Mouse (Mus musculus): ENCODE results near the gene Dph5. TPM values are rescaled to one million over a fixed set of nuclear protein-coding genes. Genes with fewer than 3 reads are reported as not detected.

Gene Dph5
- polyA plus RNA-seq, 1 experiment from 2014 or later, result 31.0 TPM

GRCm38 (mm10) chr3:115946272-115946671 is 58.6 kb downstream of the Dph5 start:
- WGBS, result 98% methylated on average over 8 of the region's 8 CpGs
- H3K4me1 ChIP-seq, result peaks cover 5% of the 10 kb centered on the region; the same call in 1 of the 2 replicates
- DNase-seq (ENCODE audit: low spot score), result no peak

GRCm38 (mm10) chr3:115949220-115949920 is 61.7 kb downstream of the Dph5 start:
- no peak overlapping the region for H3K27ac ChIP-seq (replicated peaks)
- H3K36me3 ChIP-seq, result peaks cover 73% of the 10 kb centered on the region
- peaks cover 10% of the 10 kb centered on the region; the same call in 1 of the 2 replicates for H3K4me1 ChIP-seq
- 87% methylated on average over 3 of the region's 3 CpGs for WGBS
- no peak overlapping the region for H3K4me3 ChIP-seq
- no peak for DNase-seq (ENCODE audit: low spot score)
- no peaks in the 10 kb centered on the region for H3K9me3 ChIP-seq (replicated peaks)
- no peaks in the 10 kb centered on the region for H3K27me3 ChIP-seq (ENCODE audit: low read depth, poor library complexity, severe bottlenecking)

More at GRCm38 (mm10) chr3:115946272-115946671, 58.6 kb downstream of the Dph5 start:
- Histone ChIP-seq H3K9me3 (replicated peaks) (no peaks in the 10 kb centered on the region), H3K27me3 (ENCODE audit: low read depth, poor library complexity, severe bottlenecking) (no peaks in the 10 kb centered on the region), H3K4me3 (no peak overlapping the region), H3K36me3 (peaks cover 74% of the 10 kb centered on the region), H3K27ac (replicated peaks) (no peak overlapping the region)

DNA sequence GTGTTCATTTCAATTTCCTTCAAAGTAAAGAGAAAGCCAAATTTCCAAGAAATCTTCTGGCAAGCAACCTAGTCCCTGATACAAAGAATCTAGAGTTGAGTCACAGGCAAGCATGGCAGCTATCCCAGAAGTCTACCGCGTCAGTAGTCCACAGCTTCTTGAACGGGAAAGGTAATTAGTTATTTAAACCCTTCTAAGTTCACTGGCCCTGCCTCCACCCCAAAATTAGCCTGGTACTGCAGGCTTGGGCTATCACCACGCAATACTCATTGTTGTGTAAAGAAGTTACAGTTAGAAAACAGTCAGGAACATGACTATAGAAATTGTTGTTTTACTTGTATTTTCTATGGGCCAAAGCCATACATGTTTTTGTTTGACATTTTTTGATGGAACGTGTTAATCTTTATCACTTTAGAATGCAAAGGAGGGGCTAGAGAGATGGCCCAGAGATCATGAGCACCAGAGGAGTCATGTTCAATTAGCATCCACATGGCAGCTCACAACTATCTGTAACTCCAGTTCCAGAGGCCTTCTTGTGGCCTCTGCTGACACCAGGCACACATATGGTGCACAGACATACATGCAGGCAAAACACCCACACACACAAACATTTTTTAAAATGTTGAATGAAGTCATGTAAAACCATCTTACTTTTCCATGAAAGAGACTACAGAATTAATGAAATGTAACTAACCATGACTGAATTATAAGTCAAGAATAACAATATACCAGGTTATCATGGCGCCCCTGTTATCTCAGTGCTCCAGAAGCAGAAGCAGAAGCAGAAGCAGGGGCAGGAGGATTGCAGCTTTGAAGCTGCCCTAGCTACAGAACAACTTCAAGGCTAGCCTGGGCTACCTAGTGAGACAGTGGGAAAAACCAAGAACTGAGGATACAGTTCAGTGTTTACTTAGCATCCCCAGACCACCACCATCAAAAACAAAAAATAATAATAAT is 62.6 kb downstream of the Dph5 start:
- DNase-seq (ENCODE audit: low spot score), result no peak
- Histone ChIP-seq H3K36me3 (peaks cover 73% of the 10 kb centered on the region), H3K9me3 (replicated peaks) (no peaks in the 10 kb centered on the region), H3K27ac (replicated peaks) (no peak overlapping the region), H3K4me3 (no peak overlapping the region), H3K4me1 (peaks cover 10% of the 10 kb centered on the region; the same call in 1 of the 2 replicates), H3K27me3 (ENCODE audit: low read depth, poor library complexity, severe bottlenecking) (no peaks in the 10 kb centered on the region)
- WGBS, result 94% methylated on average over 6 of the region's 6 CpGs

GRCm38 (mm10) chr3:115951221-115951620 is 63.6 kb downstream of the Dph5 start:
- Histone ChIP-seq H3K9me3 (replicated peaks) (no peaks in the 10 kb centered on the region), H3K36me3 (peaks cover 75% of the 10 kb centered on the region), H3K4me1 (peaks cover 10% of the 10 kb centered on the region; the same call in 1 of the 2 replicates), H3K27ac (replicated peaks) (no peak overlapping the region), H3K27me3 (ENCODE audit: low read depth, poor library complexity, severe bottlenecking) (no peaks in the 10 kb centered on the region), H3K4me3 (no peak overlapping the region)
- WGBS, result 32% methylated on average over 3 of the region's 3 CpGs
- peak; percentile 14 for DNase-seq (ENCODE audit: low spot score)

DNA sequence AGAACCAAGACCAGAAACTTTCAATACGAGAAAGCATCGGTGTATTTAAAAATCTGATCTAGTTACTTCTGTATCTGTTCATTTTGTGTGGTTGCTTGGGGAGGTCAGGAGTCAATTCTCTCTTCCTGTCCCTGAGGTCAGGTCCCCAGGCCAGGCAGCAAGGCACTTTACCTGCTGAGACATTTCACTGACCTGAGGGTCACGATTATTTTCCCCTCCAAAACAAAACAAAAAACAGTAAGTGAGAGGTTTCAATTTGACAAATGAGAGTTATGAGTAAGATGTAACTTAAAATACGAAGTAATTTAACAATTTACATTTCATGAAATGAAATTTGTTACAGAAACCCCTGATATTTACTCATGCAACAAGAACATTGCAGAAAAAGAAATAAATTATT is 64.7 kb downstream of the Dph5 start:
- Histone ChIP-seq H3K9me3 (replicated peaks) (no peaks in the 10 kb centered on the region), H3K27ac (replicated peaks) (no peak overlapping the region), H3K4me3 (no peak overlapping the region), H3K27me3 (ENCODE audit: low read depth, poor library complexity, severe bottlenecking) (no peaks in the 10 kb centered on the region), H3K4me1 (peaks cover 10% of the 10 kb centered on the region; the same call in 1 of the 2 replicates), H3K36me3 (peaks cover 74% of the 10 kb centered on the region)
- no peak for DNase-seq (ENCODE audit: low spot score)
- 80% methylated on average over 4 of the region's 4 CpGs for WGBS

GRCm38 (mm10) chr3:115953088-115953487 is 65.5 kb downstream of the Dph5 start:
- 76% methylated on average over 3 of the region's 3 CpGs for WGBS
- no peaks in the 10 kb centered on the region for H3K9me3 ChIP-seq (replicated peaks)
- H3K4me3 ChIP-seq, result no peak overlapping the region
- no peak overlapping the region; the same call in 1 of the 2 replicates for H3K27ac ChIP-seq (replicated peaks)
- no peaks in the 10 kb centered on the region for H3K27me3 ChIP-seq (ENCODE audit: low read depth, poor library complexity, severe bottlenecking)
- no peak for DNase-seq (ENCODE audit: low spot score)
- peaks cover 77% of the 10 kb centered on the region for H3K36me3 ChIP-seq
- peaks cover 10% of the 10 kb centered on the region; the same call in 1 of the 2 replicates for H3K4me1 ChIP-seq

- Histone ChIP-seq H3K27me3 (ENCODE audit: low read depth, poor library complexity, severe bottlenecking) (no peaks in the 10 kb centered on the region), H3K4me3 (no peak overlapping the region), H3K4me1 (peaks cover 4% of the 10 kb centered on the region; the same call in 1 of the 2 replicates), H3K36me3 (peaks cover 65% of the 10 kb centered on the region), H3K27ac (replicated peaks) (no peak overlapping the region), H3K9me3 (replicated peaks) (no peaks in the 10 kb centered on the region)
- WGBS, result 94% methylated on average over 7 of the region's 7 CpGs
- no peak for DNase-seq (ENCODE audit: low spot score)
Measured at GRCm38 (mm10) chr3:115957223-115957622, 69.6 kb downstream of the Dph5 start.

DNA sequence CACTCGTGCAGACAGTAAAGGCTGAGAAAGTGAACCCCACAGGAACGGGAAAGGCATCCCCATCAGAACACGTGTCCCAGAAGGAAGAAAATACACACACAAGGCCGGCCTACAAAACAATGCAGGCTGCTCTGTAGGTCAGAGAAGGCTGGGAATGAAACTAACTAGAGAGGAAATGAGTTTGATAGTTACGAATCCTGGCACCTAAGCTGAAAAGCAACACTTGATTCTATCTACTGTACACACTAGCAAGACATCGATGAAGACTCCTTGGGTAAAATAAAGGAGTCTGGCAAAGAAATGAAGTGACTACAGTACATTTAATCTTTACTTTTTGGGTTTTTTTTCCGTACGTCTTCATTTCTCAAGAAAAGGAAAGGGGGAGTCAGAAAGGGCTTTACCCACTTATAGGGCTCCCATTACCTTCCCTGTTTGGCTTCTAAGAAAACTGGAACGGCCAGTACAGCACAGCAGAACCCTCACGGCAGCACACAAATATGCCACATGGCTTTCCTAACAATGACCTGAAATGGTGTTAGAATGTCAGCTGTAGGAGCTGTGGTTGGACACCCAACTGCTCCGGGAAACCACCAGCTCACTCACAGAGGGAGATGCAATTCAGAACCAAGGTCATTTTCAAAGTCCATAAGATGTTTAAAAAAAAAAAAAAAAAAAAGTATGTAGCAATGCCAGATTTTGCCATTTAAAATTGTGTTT is 73.8 kb downstream of the Dph5 start:
- Histone ChIP-seq H3K4me1 (no peaks in the 10 kb centered on the region; the same call in 1 of the 2 replicates), H3K4me3 (no peak overlapping the region), H3K9me3 (replicated peaks) (no peaks in the 10 kb centered on the region), H3K36me3 (peaks cover 39% of the 10 kb centered on the region), H3K27ac (replicated peaks) (no peak overlapping the region), H3K27me3 (ENCODE audit: low read depth, poor library complexity, severe bottlenecking) (no peaks in the 10 kb centered on the region)
- DNase-seq (ENCODE audit: low spot score), result no peak
- 84% methylated on average over 11 of the region's 11 CpGs for WGBS

DNA sequence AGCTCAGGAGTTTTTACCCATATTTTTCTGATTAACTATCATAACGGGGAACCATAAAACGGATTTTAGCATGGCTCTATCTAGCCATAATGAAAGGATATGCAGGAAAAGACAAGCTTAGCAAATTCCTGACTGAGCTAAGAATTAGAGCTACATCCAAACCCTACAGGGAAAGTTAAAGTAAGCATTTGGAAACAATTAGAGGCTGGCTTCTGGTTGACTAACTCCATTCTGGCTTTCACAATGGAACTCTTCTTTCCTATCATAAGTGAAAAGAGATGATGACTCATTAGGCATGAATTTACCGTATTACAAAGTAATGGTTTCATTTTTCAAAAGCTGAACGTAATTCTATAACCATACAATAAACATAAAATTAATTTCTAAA is 74.4 kb downstream of the Dph5 start:
- Histone ChIP-seq H3K36me3 (peaks cover 35% of the 10 kb centered on the region), H3K27ac (replicated peaks) (no peak overlapping the region), H3K9me3 (replicated peaks) (no peaks in the 10 kb centered on the region), H3K4me3 (no peak overlapping the region), H3K4me1 (no peaks in the 10 kb centered on the region; the same call in 1 of the 2 replicates), H3K27me3 (ENCODE audit: low read depth, poor library complexity, severe bottlenecking) (no peaks in the 10 kb centered on the region)
- WGBS, result 64% methylated on average over 4 of the region's 4 CpGs
- no peak for DNase-seq (ENCODE audit: low spot score)

DNA sequence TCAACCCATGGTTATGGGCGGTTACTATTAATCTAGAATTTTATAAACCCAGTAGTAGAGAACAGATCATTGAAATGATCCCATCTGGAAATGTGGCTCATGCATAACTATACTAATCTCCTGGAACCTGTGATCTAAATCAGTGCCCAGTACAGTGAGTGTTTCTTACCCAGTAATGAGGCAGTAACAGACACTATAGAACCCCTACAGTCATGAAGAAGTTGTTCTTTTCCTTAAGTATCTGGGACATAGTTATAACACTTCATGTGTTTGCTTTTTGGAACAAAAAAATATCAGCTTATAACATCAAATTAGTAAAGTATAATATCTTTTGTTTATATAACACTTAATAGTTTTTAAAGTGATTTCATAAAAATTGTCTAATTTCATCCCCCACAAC is 76.0 kb downstream of the Dph5 start:
- Histone ChIP-seq H3K4me3 (no peak overlapping the region), H3K9me3 (replicated peaks) (no peaks in the 10 kb centered on the region), H3K4me1 (no peaks in the 10 kb centered on the region; the same call in 1 of the 2 replicates), H3K36me3 (peaks cover 20% of the 10 kb centered on the region), H3K27ac (replicated peaks) (no peak overlapping the region), H3K27me3 (ENCODE audit: low read depth, poor library complexity, severe bottlenecking) (no peaks in the 10 kb centered on the region)
- no peak for DNase-seq (ENCODE audit: low spot score)
- 96% methylated on average over 1 of the region's 1 CpGs for WGBS

GRCm38 (mm10) chr3:115964071-115964470 is 76.4 kb downstream of the Dph5 start:
- H3K27me3 ChIP-seq (ENCODE audit: low read depth, poor library complexity, severe bottlenecking), result no peaks in the 10 kb centered on the region
- H3K4me3 ChIP-seq, result no peak overlapping the region
- H3K9me3 ChIP-seq (replicated peaks), result no peaks in the 10 kb centered on the region
- no peak for DNase-seq (ENCODE audit: low spot score)
- no peaks in the 10 kb centered on the region; the same call in 1 of the 2 replicates for H3K4me1 ChIP-seq
- H3K27ac ChIP-seq (replicated peaks), result no peak overlapping the region
- 90% methylated on average over 5 of the region's 5 CpGs for WGBS
- peaks cover 17% of the 10 kb centered on the region for H3K36me3 ChIP-seq
